Mouse (Mus musculus) heart, postnatal 0 days (tissue): ENCODE data around the gene Rfx4. TPM values are rescaled to one million over a fixed set of nuclear protein-coding genes. Genes with fewer than 3 reads are reported as not detected.

ENCODE experiments used
- ATAC-seq: fragments of 200-750 bp; cut with Nextera tagmentation; 2 replicates; pipeline ENCODE4 v1.8.0; 2017; ENCODE audit warnings: low read depth, moderate number of reproducible peaks, moderate library complexity; ENCODE audit not compliant: insufficient read depth
- DNase-seq: peaks from one replicate; pipeline ENCODE4 v3.0.0-alpha.2; 2016; ENCODE audit warnings: low spot score
- H3K27ac ChIP-seq: fragments of 300-500 bp; sonication (generic); 2 replicates; pipeline ENCODE4 v1.5.1; 2014; ENCODE audit warnings: low read depth, mild to moderate bottlenecking
- H3K27me3 ChIP-seq: fragments of 300-500 bp; sonication (generic); 2 replicates; pipeline ENCODE4 v1.6.1; 2014; ENCODE audit warnings: low read length, mixed read lengths; ENCODE audit not compliant: control insufficient read depth, insufficient read depth
- H3K36me3 ChIP-seq: fragments of 300-500 bp; sonication (generic); replicated peaks from 2 replicates; pipeline ENCODE4 v1.6.1; 2014; ENCODE audit warnings: low read length, mixed read lengths; ENCODE audit not compliant: control insufficient read depth, insufficient read depth
- H3K4me1 ChIP-seq: fragments of 300-500 bp; sonication (generic); 2 replicates; pipeline ENCODE4 v1.6.1; 2014; ENCODE audit warnings: antibody characterized with exemption; ENCODE audit not compliant: control insufficient read depth, insufficient read depth
- H3K4me2 ChIP-seq: fragments of 300-500 bp; sonication (generic); 2 replicates; pipeline ENCODE4 v1.6.1; 2014; ENCODE audit warnings: low read depth, mild to moderate bottlenecking, low read length, moderate library complexity
- H3K4me3 ChIP-seq: fragments of 300-500 bp; sonication (generic); 2 replicates; pipeline ENCODE4 v1.5.1; 2014; ENCODE audit warnings: low read depth, low read length
- H3K9ac ChIP-seq: fragments of 300-500 bp; sonication (generic); replicated peaks from 2 replicates; pipeline ENCODE4 v1.6.1; 2014; ENCODE audit warnings: low read depth, low read length, mixed read lengths
- H3K9me3 ChIP-seq: fragments of 300-500 bp; sonication (generic); replicated peaks from 2 replicates; pipeline ENCODE4 v1.6.1; 2016; ENCODE audit warnings: low read length; ENCODE audit not compliant: control insufficient read depth
- CTCF ChIP-seq: IDR thresholded peaks from 2 replicates; pipeline ENCODE4 v1.5.1; 2016; ENCODE audit warnings: antibody characterized with exemption, control low read depth, low read depth
- EP300 ChIP-seq: IDR thresholded peaks from 2 replicates; pipeline ENCODE4 v1.6.1; 2016; ENCODE audit warnings: antibody characterized with exemption, low read depth
- WGBS: fragments of 180-500 bp; shearing (Covaris S2); extraction: QIAGEN DNeasy Blood & Tissue Kit; methylation state at CpG from one replicate; pipeline ENCODE4 v1.1.7; 2014; 5-methylcytosine and 5-hydroxymethylcytosine counted together
- polyA plus RNA-seq: library from polyadenylated mRNA; unstranded; fragments of >200 nt; fragmentation: Nextera tagmentation; extraction: Ambion mirVana; gene quantifications from 2 replicates; pipeline ENCODE4 v1.2.1, GENCODE M21; 2015
- total RNA-seq: library from RNA; depleted of rRNA; stranded (reverse); fragments of >200 nt; gene quantifications from 2 replicates; pipeline ENCODE4 v1.2.3, GENCODE M21; 2014; ENCODE audit warnings: low replicate concordance

Gene Rfx4
- total and polyA plus RNA-seq, 2 experiments from 2014 or later, result not detected

GRCm38 (mm10) chr10:84807206-84807605 lies 51.3 kb downstream of the Rfx4 start:
- Histone ChIP-seq H3K4me2 (no peak overlapping the region), H3K4me1 (no peaks in the 10 kb centered on the region), H3K4me3 (no peak overlapping the region), H3K36me3 (no peaks in the 10 kb centered on the region), H3K9ac (no peak overlapping the region), H3K27ac (no peak overlapping the region), H3K27me3 (no peaks in the 10 kb centered on the region), H3K9me3 (no peaks in the 10 kb centered on the region)
- TF ChIP-seq EP300 (no peak), CTCF (no peak)
- 90% methylated on average over 9 of the region's 9 CpGs for WGBS
- ATAC-seq, result no peak
- no peak for DNase-seq

- no peak overlapping the region for H3K4me3 ChIP-seq
- TF ChIP-seq EP300, result no peak
- no peak for TF ChIP-seq CTCF
- H3K9me3 ChIP-seq, result no peaks in the 10 kb centered on the region
- 71% methylated on average over 8 of the region's 8 CpGs for WGBS
- H3K27me3 ChIP-seq, result no peaks in the 10 kb centered on the region
- no peaks in the 10 kb centered on the region for H3K4me1 ChIP-seq
- DNase-seq (no peak), ATAC-seq (no peak)
- no peak overlapping the region for H3K27ac ChIP-seq
- no peaks in the 10 kb centered on the region for H3K36me3 ChIP-seq
- H3K9ac ChIP-seq, result no peak overlapping the region
- no peak overlapping the region for H3K4me2 ChIP-seq
Observed at GRCm38 (mm10) chr10:84810030-84810849, 54.4 kb downstream of the Rfx4 start.

DNA sequence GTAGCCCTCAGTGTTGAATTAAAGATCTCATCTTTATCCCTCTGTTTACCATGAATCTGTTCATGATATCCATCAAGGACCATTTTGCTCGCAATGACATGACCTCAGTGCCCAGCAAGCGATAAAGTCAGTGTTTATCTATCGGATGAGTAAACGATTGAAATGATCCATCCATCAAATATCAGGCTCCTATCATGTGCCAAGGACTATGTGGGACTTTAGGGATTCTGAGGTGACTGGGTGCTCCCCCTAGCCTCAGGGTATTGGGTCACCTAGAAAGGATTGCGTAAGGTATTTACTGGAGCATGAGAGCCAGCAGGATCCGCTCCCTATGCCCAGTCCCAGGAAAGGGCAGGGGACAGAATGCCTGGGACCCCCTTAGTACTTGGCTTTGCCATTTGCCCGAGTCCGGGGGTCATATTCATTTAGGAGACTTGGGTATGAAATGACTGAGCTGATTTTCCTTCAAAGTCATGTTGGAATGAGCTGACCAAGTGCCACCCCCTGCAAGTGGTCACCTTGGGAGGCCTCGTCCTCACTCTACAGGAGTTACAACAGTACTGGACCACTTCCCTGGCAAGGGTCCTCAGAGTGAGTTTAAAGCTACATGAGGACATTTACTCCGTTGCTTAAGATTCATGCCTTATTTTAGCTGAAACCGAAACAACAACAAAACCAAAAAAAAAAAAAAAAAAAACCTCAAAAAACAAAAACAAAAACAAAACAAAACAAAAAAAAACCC lies 55.5 kb downstream of the Rfx4 start:
- Histone ChIP-seq H3K4me2 (no peak overlapping the region), H3K4me3 (no peak overlapping the region), H3K9me3 (no peaks in the 10 kb centered on the region), H3K27me3 (no peaks in the 10 kb centered on the region), H3K9ac (no peak overlapping the region), H3K27ac (no peak overlapping the region), H3K4me1 (no peaks in the 10 kb centered on the region), H3K36me3 (no peaks in the 10 kb centered on the region)
- WGBS, result 85% methylated on average over 11 of the region's 11 CpGs
- no peak for DNase-seq
- ATAC-seq, result no peak
- TF ChIP-seq CTCF (no peak), EP300 (no peak)

DNA sequence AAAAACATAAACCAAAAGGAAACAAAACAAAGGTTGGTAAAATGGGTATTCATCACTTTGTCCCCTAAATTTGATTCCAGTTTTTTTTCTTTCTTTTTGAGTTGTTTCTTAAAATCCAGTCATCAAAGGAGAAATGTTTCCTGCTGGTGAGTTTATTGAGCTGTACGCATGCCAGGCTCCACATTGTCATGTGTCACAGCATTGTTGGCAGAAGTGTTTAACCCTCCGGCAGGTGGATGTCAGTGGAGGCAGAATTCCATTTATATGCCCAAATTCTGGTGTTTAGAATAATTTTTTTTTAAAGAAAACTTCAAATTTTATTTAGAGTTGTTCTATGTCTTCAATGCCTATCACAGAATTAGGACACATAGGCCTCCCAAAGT lies 56.0 kb downstream of the Rfx4 start:
- Histone ChIP-seq H3K27ac (no peak overlapping the region), H3K36me3 (no peaks in the 10 kb centered on the region), H3K27me3 (no peaks in the 10 kb centered on the region), H3K4me3 (no peak overlapping the region), H3K9ac (no peak overlapping the region), H3K4me1 (no peaks in the 10 kb centered on the region), H3K4me2 (no peak overlapping the region), H3K9me3 (no peaks in the 10 kb centered on the region)
- ATAC-seq (no peak), DNase-seq (no peak)
- TF ChIP-seq CTCF (no peak), EP300 (no peak)
- WGBS, result 85% methylated on average over 2 of the region's 2 CpGs

GRCm38 (mm10) chr10:84815676-84816436 lies 60.0 kb downstream of the Rfx4 start:
- no peak for ATAC-seq
- no peak for TF ChIP-seq EP300
- no peak for TF ChIP-seq CTCF

More at GRCm38 (mm10) chr10:84815676-84816436, 60.0 kb downstream of the Rfx4 start:
- Histone ChIP-seq H3K36me3 (no peaks in the 10 kb centered on the region), H3K4me2 (no peak overlapping the region), H3K9me3 (no peaks in the 10 kb centered on the region), H3K4me3 (no peak overlapping the region), H3K27me3 (no peaks in the 10 kb centered on the region), H3K4me1 (no peaks in the 10 kb centered on the region), H3K9ac (no peak overlapping the region), H3K27ac (no peak overlapping the region)
- no peak for DNase-seq
- WGBS, result 57% methylated on average over 4 of the region's 4 CpGs
